Mouse (Mus musculus): ENCODE measurements at regions not wholly inside any gene's neighbourhood (a gene's known extent, or its start where the extent isn't known, plus 50 kb on each side); places are given as distances from the start of the nearest gene placed in this dataset.

- TF ChIP-seq CTCF (IDR thresholded peaks at IDR 0.05; ENCODE audit: control insufficient read depth, insufficient read depth, insufficient read length): no peak
- TF ChIP-seq USF1 (IDR thresholded peaks at IDR 0.05; ENCODE audit: low read depth): no peak
- no peak for TF ChIP-seq MYOD1 (IDR thresholded peaks at IDR 0.05; ENCODE audit: control insufficient read depth, insufficient read length, low read depth)
- no peak for TF ChIP-seq MAX (IDR thresholded peaks at IDR 0.05)
- TF ChIP-seq MYOG (IDR thresholded peaks at IDR 0.05; ENCODE audit: control insufficient read depth, extremely low read depth, insufficient read length): no peak
Observed at GRCm38 (mm10) chr1:44863818-44864217, 312.5 kb downstream of the Gulp1 start.

Measured in C2C12 (cell line).